Mouse (Mus musculus): ENCODE measurements around the gene Crybb3. TPM values are rescaled to one million over a fixed set of nuclear protein-coding genes. Genes with fewer than 3 reads are reported as not detected.

Crybb3 gene
- polyA plus RNA-seq, 1 experiment from 2014 or later: 0.47 TPM

- Histone ChIP-seq H3K27ac (ENCODE audit: low read depth, low read length) (no peak overlapping the region), H3K9me3 (ENCODE audit: control insufficient read depth, low read length) (no peaks in the 10 kb centered on the region), H3K4me2 (replicated peaks; ENCODE audit: low read depth, low read length) (no peak overlapping the region), H3K4me1 (ENCODE audit: control insufficient read depth, insufficient read depth, low read length) (no peaks in the 10 kb centered on the region), H3K27me3 (ENCODE audit: control insufficient read depth, insufficient read depth, low read length) (no peaks in the 10 kb centered on the region), H3K9ac (ENCODE audit: low read depth, low read length) (no peak overlapping the region), H3K4me3 (ENCODE audit: low read length) (no peak overlapping the region), H3K36me3 (ENCODE audit: control insufficient read depth, insufficient read depth, low read length) (peaks cover 24% of the 10 kb centered on the region; the same call in 1 of the 2 replicates)
- WGBS: 86% methylated on average over 18 of the region's 18 CpGs
- ATAC-seq (ENCODE audit: low FRiP score, low TSS enrichment): no peak
Observed at GRCm38 (mm10) chr5:113095456-113095855, 14.1 kb upstream of the Crybb3 start.

- no peak overlapping the region for H3K4me3 ChIP-seq (ENCODE audit: low read length)
- H3K9me3 ChIP-seq (ENCODE audit: control insufficient read depth, low read length): no peaks in the 10 kb centered on the region
- no peak overlapping the region for H3K27ac ChIP-seq (ENCODE audit: low read depth, low read length)
- peaks cover 24% of the 10 kb centered on the region; the same call in 1 of the 2 replicates for H3K36me3 ChIP-seq (ENCODE audit: control insufficient read depth, insufficient read depth, low read length)
- no peak for ATAC-seq (ENCODE audit: low FRiP score, low TSS enrichment)
- no peak overlapping the region for H3K9ac ChIP-seq (ENCODE audit: low read depth, low read length)
- no peak overlapping the region for H3K4me2 ChIP-seq (replicated peaks; ENCODE audit: low read depth, low read length)
- peaks cover 5% of the 10 kb centered on the region; the same call in 1 of the 2 replicates for H3K4me1 ChIP-seq (ENCODE audit: control insufficient read depth, insufficient read depth, low read length)
- no peaks in the 10 kb centered on the region for H3K27me3 ChIP-seq (ENCODE audit: control insufficient read depth, insufficient read depth, low read length)
- WGBS: 58% methylated on average over 7 of the region's 7 CpGs
Observed at GRCm38 (mm10) chr5:113092406-113092805, 11.0 kb upstream of the Crybb3 start.

- H3K27me3 ChIP-seq (ENCODE audit: control insufficient read depth, insufficient read depth, low read length): no peaks in the 10 kb centered on the region
- WGBS: 52% methylated on average over 5 of the region's 5 CpGs
- H3K4me1 ChIP-seq (ENCODE audit: control insufficient read depth, insufficient read depth, low read length): peaks cover 5% of the 10 kb centered on the region; the same call in 1 of the 2 replicates
- no peak overlapping the region for H3K9ac ChIP-seq (ENCODE audit: low read depth, low read length)
- H3K4me3 ChIP-seq (ENCODE audit: low read length): no peak overlapping the region
- peak; percentile 63 for ATAC-seq (ENCODE audit: low FRiP score, low TSS enrichment)
- H3K4me2 ChIP-seq (replicated peaks; ENCODE audit: low read depth, low read length): no peak overlapping the region
- no peak overlapping the region for H3K27ac ChIP-seq (ENCODE audit: low read depth, low read length)
- no peaks in the 10 kb centered on the region for H3K9me3 ChIP-seq (ENCODE audit: control insufficient read depth, low read length)
- H3K36me3 ChIP-seq (ENCODE audit: control insufficient read depth, insufficient read depth, low read length): peaks cover 15% of the 10 kb centered on the region; the same call in 1 of the 2 replicates
Observed at GRCm38 (mm10) chr5:113091162-113091561, 9.8 kb upstream of the Crybb3 start.

GRCm38 (mm10) chr5:113090750-113091149, 9.4 kb upstream of the Crybb3 start:
- 60% methylated on average over 11 of the region's 11 CpGs for WGBS
- Histone ChIP-seq H3K4me1 (ENCODE audit: control insufficient read depth, insufficient read depth, low read length) (peaks cover 7% of the 10 kb centered on the region; the same call in 1 of the 2 replicates), H3K9me3 (ENCODE audit: control insufficient read depth, low read length) (no peaks in the 10 kb centered on the region), H3K4me3 (ENCODE audit: low read length) (no peak overlapping the region), H3K4me2 (replicated peaks; ENCODE audit: low read depth, low read length) (no peak overlapping the region), H3K36me3 (ENCODE audit: control insufficient read depth, insufficient read depth, low read length) (peaks cover 12% of the 10 kb centered on the region; the same call in 1 of the 2 replicates), H3K9ac (ENCODE audit: low read depth, low read length) (no peak overlapping the region), H3K27ac (ENCODE audit: low read depth, low read length) (no peak overlapping the region), H3K27me3 (ENCODE audit: control insufficient read depth, insufficient read depth, low read length) (no peaks in the 10 kb centered on the region)
- ATAC-seq (ENCODE audit: low FRiP score, low TSS enrichment): no peak; the same call in 1 of the 2 replicates

GRCm38 (mm10) chr5:113090077-113090690, 8.8 kb upstream of the Crybb3 start:
- no peak overlapping the region for H3K4me2 ChIP-seq (replicated peaks; ENCODE audit: low read depth, low read length)
- no peak overlapping the region for H3K4me3 ChIP-seq (ENCODE audit: low read length)
- no peak overlapping the region for H3K27ac ChIP-seq (ENCODE audit: low read depth, low read length)
- peaks cover 7% of the 10 kb centered on the region; the same call in 1 of the 2 replicates for H3K36me3 ChIP-seq (ENCODE audit: control insufficient read depth, insufficient read depth, low read length)
- no peak for ATAC-seq (ENCODE audit: low FRiP score, low TSS enrichment)
- H3K9me3 ChIP-seq (ENCODE audit: control insufficient read depth, low read length): no peaks in the 10 kb centered on the region
- no peak overlapping the region for H3K9ac ChIP-seq (ENCODE audit: low read depth, low read length)
- WGBS: 75% methylated on average over 24 of the region's 24 CpGs
- peaks cover 7% of the 10 kb centered on the region; the same call in 1 of the 2 replicates for H3K4me1 ChIP-seq (ENCODE audit: control insufficient read depth, insufficient read depth, low read length)
- H3K27me3 ChIP-seq (ENCODE audit: control insufficient read depth, insufficient read depth, low read length): no peaks in the 10 kb centered on the region

GRCm38 (mm10) chr5:113087465-113087864, 6.1 kb upstream of the Crybb3 start:
- no peak overlapping the region for H3K27ac ChIP-seq (ENCODE audit: low read depth, low read length)
- WGBS: 91% methylated on average over 2 of the region's 2 CpGs
- 0 out of 2 replicates have a peak, but pooled peaks cover 2% of the 10 kb centered on the region for H3K9me3 ChIP-seq (ENCODE audit: control insufficient read depth, low read length)
- no peak overlapping the region for H3K4me3 ChIP-seq (ENCODE audit: low read length)
- H3K4me2 ChIP-seq (replicated peaks; ENCODE audit: low read depth, low read length): no peak overlapping the region
- H3K36me3 ChIP-seq (ENCODE audit: control insufficient read depth, insufficient read depth, low read length): peaks cover 4% of the 10 kb centered on the region; the same call in 1 of the 2 replicates
- H3K27me3 ChIP-seq (ENCODE audit: control insufficient read depth, insufficient read depth, low read length): no peaks in the 10 kb centered on the region
- peaks cover 7% of the 10 kb centered on the region; the same call in 1 of the 2 replicates for H3K4me1 ChIP-seq (ENCODE audit: control insufficient read depth, insufficient read depth, low read length)
- no peak for ATAC-seq (ENCODE audit: low FRiP score, low TSS enrichment)
- no peak overlapping the region for H3K9ac ChIP-seq (ENCODE audit: low read depth, low read length)

GRCm38 (mm10) chr5:113086990-113087389, 5.6 kb upstream of the Crybb3 start:
- no peak overlapping the region for H3K4me3 ChIP-seq (ENCODE audit: low read length)
- 53% methylated on average over 4 of the region's 4 CpGs for WGBS
- no peak overlapping the region for H3K4me2 ChIP-seq (replicated peaks; ENCODE audit: low read depth, low read length)
- no peak for ATAC-seq (ENCODE audit: low FRiP score, low TSS enrichment)
- no peak overlapping the region for H3K27ac ChIP-seq (ENCODE audit: low read depth, low read length)
- H3K9ac ChIP-seq (ENCODE audit: low read depth, low read length): no peak overlapping the region
- peaks cover 7% of the 10 kb centered on the region; the same call in 1 of the 2 replicates for H3K4me1 ChIP-seq (ENCODE audit: control insufficient read depth, insufficient read depth, low read length)
- H3K36me3 ChIP-seq (ENCODE audit: control insufficient read depth, insufficient read depth, low read length): peaks cover 4% of the 10 kb centered on the region; the same call in 1 of the 2 replicates
- H3K9me3 ChIP-seq (ENCODE audit: control insufficient read depth, low read length): 0 out of 2 replicates have a peak, but pooled peaks cover 2% of the 10 kb centered on the region
- H3K27me3 ChIP-seq (ENCODE audit: control insufficient read depth, insufficient read depth, low read length): no peaks in the 10 kb centered on the region

GRCm38 (mm10) chr5:113086439-113086838, 5.1 kb upstream of the Crybb3 start:
- ATAC-seq (ENCODE audit: low FRiP score, low TSS enrichment): no peak
- H3K9ac ChIP-seq (ENCODE audit: low read depth, low read length): no peak overlapping the region

GRCm38 (mm10) chr5:113085931-113086330, 4.5 kb upstream of the Crybb3 start:
- Histone ChIP-seq H3K9me3 (ENCODE audit: control insufficient read depth, low read length) (0 out of 2 replicates have a peak, but pooled peaks cover 2% of the 10 kb centered on the region), H3K4me1 (ENCODE audit: control insufficient read depth, insufficient read depth, low read length) (peaks cover 7% of the 10 kb centered on the region; the same call in 1 of the 2 replicates), H3K9ac (ENCODE audit: low read depth, low read length) (no peak overlapping the region), H3K36me3 (ENCODE audit: control insufficient read depth, insufficient read depth, low read length) (no peaks in the 10 kb centered on the region; the same call in 1 of the 2 replicates), H3K4me2 (replicated peaks; ENCODE audit: low read depth, low read length) (no peak overlapping the region), H3K4me3 (ENCODE audit: low read length) (no peak overlapping the region), H3K27me3 (ENCODE audit: control insufficient read depth, insufficient read depth, low read length) (no peaks in the 10 kb centered on the region), H3K27ac (ENCODE audit: low read depth, low read length) (no peak overlapping the region)
- 58% methylated on average over 2 of the region's 2 CpGs for WGBS
- no peak for ATAC-seq (ENCODE audit: low FRiP score, low TSS enrichment)

More at GRCm38 (mm10) chr5:113086439-113086838, 5.1 kb upstream of the Crybb3 start:
- H3K4me3 ChIP-seq (ENCODE audit: low read length): no peak overlapping the region
- peaks cover under 1% of the 10 kb centered on the region; the same call in 1 of the 2 replicates for H3K36me3 ChIP-seq (ENCODE audit: control insufficient read depth, insufficient read depth, low read length)
- H3K9me3 ChIP-seq (ENCODE audit: control insufficient read depth, low read length): 0 out of 2 replicates have a peak, but pooled peaks cover 2% of the 10 kb centered on the region
- H3K27ac ChIP-seq (ENCODE audit: low read depth, low read length): no peak overlapping the region
- H3K4me1 ChIP-seq (ENCODE audit: control insufficient read depth, insufficient read depth, low read length): peaks cover 7% of the 10 kb centered on the region; the same call in 1 of the 2 replicates
- no peak overlapping the region for H3K4me2 ChIP-seq (replicated peaks; ENCODE audit: low read depth, low read length)
- WGBS: 78% methylated on average over 12 of the region's 12 CpGs
- H3K27me3 ChIP-seq (ENCODE audit: control insufficient read depth, insufficient read depth, low read length): no peaks in the 10 kb centered on the region
